Mouse (Mus musculus): ENCODE results near the gene Tor1aip2.
"Not testable (repeated sequence)": the region's sequence is repeated elsewhere in the genome, so short reads cannot be mapped to it uniquely, and the experiment has no call there.

The Tor1aip2 gene

GRCm38 (mm10) chr1:156035269-156035929 lies at the start of gene Tor1aip2:
Gene Tor1aip2 (plus strand): TSS chr1:156035403.
- peak; percentile 27 for DNase-seq (ENCODE audit: low spot score)

- DNase-seq (ENCODE audit: low spot score), result no peak
These were observed 47.6 kb upstream of the Tor1aip2 start for GRCm38 (mm10) chr1:155987625-155988024.

- no peak for DNase-seq (ENCODE audit: low spot score)
These were observed 45.8 kb upstream of the Tor1aip2 start for GRCm38 (mm10) chr1:155989387-155989786.

- no peak for DNase-seq (ENCODE audit: low spot score)
These were observed 44.8 kb upstream of the Tor1aip2 start for GRCm38 (mm10) chr1:155990391-155990790.

GRCm38 (mm10) chr1:155994524-155994923 lies 40.7 kb upstream of the Tor1aip2 start:
- DNase-seq (ENCODE audit: low spot score), result no peak

GRCm38 (mm10) chr1:155995612-155996011 lies 39.6 kb upstream of the Tor1aip2 start:
- DNase-seq (ENCODE audit: low spot score), result no peak

- no peak for DNase-seq (ENCODE audit: low spot score)
These were observed 32.8 kb upstream of the Tor1aip2 start for GRCm38 (mm10) chr1:156002366-156002765.

- DNase-seq (ENCODE audit: low spot score), result no peak
These were observed 31.8 kb upstream of the Tor1aip2 start for GRCm38 (mm10) chr1:156003201-156003935.

GRCm38 (mm10) chr1:156005906-156006305 lies 29.3 kb upstream of the Tor1aip2 start:
- no peak for DNase-seq (ENCODE audit: low spot score)

- no peak for DNase-seq (ENCODE audit: low spot score)
These were observed 26.2 kb upstream of the Tor1aip2 start for GRCm38 (mm10) chr1:156009003-156009402.

GRCm38 (mm10) chr1:156019800-156020199 lies 15.4 kb upstream of the Tor1aip2 start:
- no peak for DNase-seq (ENCODE audit: low spot score)

- DNase-seq (ENCODE audit: low spot score), result no peak
These were observed 14.8 kb upstream of the Tor1aip2 start for GRCm38 (mm10) chr1:156020402-156020801.

- DNase-seq (ENCODE audit: low spot score), result no peak
These were observed 10.2 kb upstream of the Tor1aip2 start for GRCm38 (mm10) chr1:156024831-156025503.

- no peak for DNase-seq (ENCODE audit: low spot score)
These were observed 7.4 kb upstream of the Tor1aip2 start for GRCm38 (mm10) chr1:156027849-156028248.

- no peak for DNase-seq (ENCODE audit: low spot score)
These were observed 6.7 kb upstream of the Tor1aip2 start for GRCm38 (mm10) chr1:156028340-156028975.

GRCm38 (mm10) chr1:156033921-156034320 lies 1.3 kb upstream of the Tor1aip2 start:
- DNase-seq (ENCODE audit: low spot score), result no peak

- DNase-seq (ENCODE audit: low spot score), result no peak
These were observed 542 bp upstream of the Tor1aip2 start for GRCm38 (mm10) chr1:156034661-156035060.

GRCm38 (mm10) chr1:156035930-156036737 lies 931 bp downstream of the Tor1aip2 start, which contains the start of gene Tor1aip1:
Gene Tor1aip1 (minus strand): TSS chr1:156036480.
- peak; percentile 90 for DNase-seq (ENCODE audit: low spot score)

GRCm38 (mm10) chr1:156037144-156037583 lies 2.0 kb downstream of the Tor1aip2 start:
- DNase-seq (ENCODE audit: low spot score), result no peak

GRCm38 (mm10) chr1:156039989-156040388 lies 4.8 kb downstream of the Tor1aip2 start:
- not testable (repeated sequence) for DNase-seq (ENCODE audit: low spot score)

- DNase-seq (ENCODE audit: low spot score), result peak; percentile 66
These were observed 5.7 kb downstream of the Tor1aip2 start for GRCm38 (mm10) chr1:156040731-156041401.

All from urinary bladder, postnatal 10 days (tissue).